Mouse (Mus musculus): ENCODE measurements around the gene Plxna2. TPM values are rescaled to one million over a fixed set of nuclear protein-coding genes. Genes with fewer than 3 reads are reported as not detected.

The Plxna2 gene
- polyA plus RNA-seq, 1 experiment from 2014 or later, result 10.4 TPM

DNA sequence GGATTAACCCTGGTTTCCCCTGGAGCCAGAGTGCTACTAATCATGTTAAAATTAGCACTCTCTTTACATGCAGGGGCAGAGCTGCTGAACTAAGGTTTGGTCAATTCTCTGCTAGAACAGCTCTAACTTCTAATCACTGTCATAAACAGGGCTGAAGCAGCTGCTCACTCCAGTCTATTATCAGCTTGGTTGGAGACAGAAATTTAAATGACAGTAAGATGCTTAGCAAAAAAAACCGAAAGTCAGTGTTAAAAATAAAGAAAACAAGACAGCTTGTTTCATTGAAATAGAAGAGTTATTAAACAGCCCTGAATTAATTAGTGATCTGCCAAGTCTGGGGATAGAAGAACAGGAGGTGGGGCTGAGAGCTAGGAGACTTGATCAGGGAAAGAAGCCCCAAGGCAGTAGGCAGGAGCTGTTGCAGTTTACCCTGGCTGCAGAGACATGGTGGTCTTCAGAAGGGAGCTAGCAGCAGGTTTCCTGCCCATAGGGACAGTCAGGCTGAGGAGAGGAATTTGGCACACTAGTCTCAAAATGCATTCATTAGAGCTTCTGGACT is 12.6 kb downstream of the Plxna2 start:
- no peaks in the 10 kb centered on the region for H3K36me3 ChIP-seq (ENCODE audit: control insufficient read depth, insufficient read depth, low read length)
- WGBS, result 54% methylated on average over 1 of the region's 1 CpGs
- H3K27ac ChIP-seq (ENCODE audit: low read length), result no peak overlapping the region
- H3K4me1 ChIP-seq (replicated peaks; ENCODE audit: control insufficient read depth, insufficient read depth, low read length), result peaks cover 24% of the 10 kb centered on the region
- H3K4me3 ChIP-seq (ENCODE audit: low read length), result no peak overlapping the region
- no peaks in the 10 kb centered on the region for H3K27me3 ChIP-seq (ENCODE audit: control insufficient read depth, insufficient read depth, low read depth, low read length)
- no peak for ATAC-seq (ENCODE audit: low read depth)
- no peak overlapping the region for H3K9ac ChIP-seq (ENCODE audit: low read length)
- no peak overlapping the region for H3K4me2 ChIP-seq (ENCODE audit: low read depth, low read length)
- H3K9me3 ChIP-seq (ENCODE audit: control insufficient read depth, low read length), result no peaks in the 10 kb centered on the region

DNA sequence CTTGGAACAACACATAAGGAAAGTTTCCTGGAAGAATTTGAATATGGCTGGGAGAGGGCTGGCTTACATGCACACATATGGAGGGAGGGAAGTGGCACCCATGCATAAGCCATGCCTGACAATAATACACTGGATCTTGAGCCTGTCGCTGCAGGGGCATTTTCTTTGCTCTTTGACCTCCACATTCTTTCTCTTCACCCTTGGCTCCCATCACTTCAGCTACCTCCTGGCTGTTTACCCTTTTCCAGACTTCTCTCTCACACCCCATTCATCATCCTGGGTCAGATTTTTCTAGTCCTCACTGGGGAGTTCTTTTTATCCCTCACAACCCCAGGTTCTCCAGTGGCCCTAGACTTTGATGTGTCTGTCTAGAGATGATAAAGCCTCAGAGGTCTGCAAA is 13.6 kb downstream of the Plxna2 start:
- Histone ChIP-seq H3K4me2 (ENCODE audit: low read depth, low read length) (no peak overlapping the region), H3K36me3 (ENCODE audit: control insufficient read depth, insufficient read depth, low read length) (no peaks in the 10 kb centered on the region), H3K9me3 (ENCODE audit: control insufficient read depth, low read length) (no peaks in the 10 kb centered on the region), H3K27me3 (ENCODE audit: control insufficient read depth, insufficient read depth, low read depth, low read length) (no peaks in the 10 kb centered on the region), H3K27ac (ENCODE audit: low read length) (no peak overlapping the region), H3K4me3 (ENCODE audit: low read length) (no peak overlapping the region), H3K9ac (ENCODE audit: low read length) (no peak overlapping the region), H3K4me1 (replicated peaks; ENCODE audit: control insufficient read depth, insufficient read depth, low read length) (peaks cover 16% of the 10 kb centered on the region)
- WGBS, result 21% methylated on average over 1 of the region's 1 CpGs
- ATAC-seq (ENCODE audit: low read depth), result no peak

DNA sequence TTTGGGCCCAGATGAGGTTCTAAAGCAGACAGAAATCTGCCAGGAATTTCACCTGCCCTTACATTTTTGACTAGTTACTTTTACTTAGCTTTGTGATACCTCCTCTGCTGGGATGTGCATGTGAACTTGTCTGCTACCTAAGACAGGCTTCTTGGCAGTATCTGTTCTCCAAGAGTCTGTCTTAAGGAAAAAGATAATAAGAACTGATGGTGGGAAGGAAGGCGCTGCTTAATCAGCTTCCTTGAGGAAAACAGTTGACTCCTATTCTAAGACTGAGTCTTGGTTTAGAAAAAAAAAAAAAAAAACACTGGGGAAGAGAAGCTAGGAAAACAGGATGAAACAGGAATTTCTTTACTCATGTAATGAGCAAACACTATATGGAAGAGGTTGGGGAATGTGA is 14.0 kb downstream of the Plxna2 start:
- Histone ChIP-seq H3K4me2 (ENCODE audit: low read depth, low read length) (no peak overlapping the region), H3K27me3 (ENCODE audit: control insufficient read depth, insufficient read depth, low read depth, low read length) (no peaks in the 10 kb centered on the region)

DNA sequence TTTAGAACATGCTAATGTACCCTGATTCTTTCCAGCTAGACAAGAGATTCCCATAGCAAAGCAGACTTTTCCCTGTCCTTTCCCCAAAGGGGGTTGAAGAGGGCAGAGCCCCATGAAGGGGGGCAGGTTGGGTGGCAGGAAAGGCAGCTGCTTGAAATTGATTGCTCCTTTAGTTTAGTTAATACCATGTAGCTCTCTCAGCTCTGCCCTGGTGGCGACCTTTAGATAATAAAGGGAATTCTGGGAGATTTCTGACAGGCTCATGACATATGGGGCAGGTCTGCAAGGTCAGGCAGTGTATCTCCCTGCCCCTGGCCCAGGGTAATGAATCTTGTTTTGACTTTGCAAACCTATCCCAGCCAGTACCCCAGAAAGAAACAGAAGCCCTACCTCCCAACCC is 17.4 kb downstream of the Plxna2 start:
- H3K27me3 ChIP-seq (ENCODE audit: control insufficient read depth, insufficient read depth, low read depth, low read length), result no peaks in the 10 kb centered on the region
- no peak overlapping the region for H3K27ac ChIP-seq (ENCODE audit: low read length)
- no peak overlapping the region for H3K9ac ChIP-seq (ENCODE audit: low read length)
- no peaks in the 10 kb centered on the region for H3K36me3 ChIP-seq (ENCODE audit: control insufficient read depth, insufficient read depth, low read length)
- ATAC-seq (ENCODE audit: low read depth), result no peak
- no peak overlapping the region for H3K4me3 ChIP-seq (ENCODE audit: low read length)
- 15% methylated on average over 1 of the region's 1 CpGs for WGBS
- no peaks in the 10 kb centered on the region for H3K9me3 ChIP-seq (ENCODE audit: control insufficient read depth, low read length)
- H3K4me1 ChIP-seq (replicated peaks; ENCODE audit: control insufficient read depth, insufficient read depth, low read length), result no peaks in the 10 kb centered on the region; the same call in 1 of the 2 replicates
- H3K4me2 ChIP-seq (ENCODE audit: low read depth, low read length), result no peak overlapping the region

More for the DNA sequence above, 14.0 kb downstream of the Plxna2 start:
- Histone ChIP-seq H3K9me3 (ENCODE audit: control insufficient read depth, low read length) (no peaks in the 10 kb centered on the region), H3K36me3 (ENCODE audit: control insufficient read depth, insufficient read depth, low read length) (no peaks in the 10 kb centered on the region), H3K27ac (ENCODE audit: low read length) (no peak overlapping the region), H3K4me1 (replicated peaks; ENCODE audit: control insufficient read depth, insufficient read depth, low read length) (peaks cover 16% of the 10 kb centered on the region), H3K9ac (ENCODE audit: low read length) (no peak overlapping the region), H3K4me3 (ENCODE audit: low read length) (no peak overlapping the region)
- no peak for ATAC-seq (ENCODE audit: low read depth)
- 76% methylated on average over 1 of the region's 1 CpGs for WGBS

DNA sequence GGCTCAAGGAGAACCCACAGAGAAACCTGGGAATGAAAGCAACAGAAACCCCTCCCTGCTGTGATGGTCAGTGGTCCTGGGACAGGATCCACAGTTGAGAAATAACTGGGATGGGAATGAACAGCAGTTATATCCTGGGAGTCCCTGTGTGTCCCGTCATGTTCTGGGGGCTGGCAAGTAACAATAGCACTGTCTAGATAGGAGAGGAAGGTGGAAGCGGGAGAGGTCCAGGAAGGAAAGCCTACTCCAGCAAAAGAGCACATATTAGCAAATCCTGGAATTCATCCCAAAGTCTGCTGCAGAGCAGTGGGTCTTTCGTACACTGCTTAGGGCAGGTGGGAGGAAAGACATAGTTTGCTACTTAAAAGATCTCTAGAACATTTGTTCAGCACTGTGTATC is 17.9 kb downstream of the Plxna2 start:
- Histone ChIP-seq H3K4me1 (replicated peaks; ENCODE audit: control insufficient read depth, insufficient read depth, low read length) (no peaks in the 10 kb centered on the region; the same call in 1 of the 2 replicates), H3K9me3 (ENCODE audit: control insufficient read depth, low read length) (no peaks in the 10 kb centered on the region), H3K4me3 (ENCODE audit: low read length) (no peak overlapping the region), H3K4me2 (ENCODE audit: low read depth, low read length) (no peak overlapping the region), H3K36me3 (ENCODE audit: control insufficient read depth, insufficient read depth, low read length) (no peaks in the 10 kb centered on the region), H3K27me3 (ENCODE audit: control insufficient read depth, insufficient read depth, low read depth, low read length) (no peaks in the 10 kb centered on the region), H3K9ac (ENCODE audit: low read length) (no peak overlapping the region), H3K27ac (ENCODE audit: low read length) (no peak overlapping the region)
- WGBS, result 49% methylated on average over 3 of the region's 3 CpGs
- ATAC-seq (ENCODE audit: low read depth), result no peak

DNA sequence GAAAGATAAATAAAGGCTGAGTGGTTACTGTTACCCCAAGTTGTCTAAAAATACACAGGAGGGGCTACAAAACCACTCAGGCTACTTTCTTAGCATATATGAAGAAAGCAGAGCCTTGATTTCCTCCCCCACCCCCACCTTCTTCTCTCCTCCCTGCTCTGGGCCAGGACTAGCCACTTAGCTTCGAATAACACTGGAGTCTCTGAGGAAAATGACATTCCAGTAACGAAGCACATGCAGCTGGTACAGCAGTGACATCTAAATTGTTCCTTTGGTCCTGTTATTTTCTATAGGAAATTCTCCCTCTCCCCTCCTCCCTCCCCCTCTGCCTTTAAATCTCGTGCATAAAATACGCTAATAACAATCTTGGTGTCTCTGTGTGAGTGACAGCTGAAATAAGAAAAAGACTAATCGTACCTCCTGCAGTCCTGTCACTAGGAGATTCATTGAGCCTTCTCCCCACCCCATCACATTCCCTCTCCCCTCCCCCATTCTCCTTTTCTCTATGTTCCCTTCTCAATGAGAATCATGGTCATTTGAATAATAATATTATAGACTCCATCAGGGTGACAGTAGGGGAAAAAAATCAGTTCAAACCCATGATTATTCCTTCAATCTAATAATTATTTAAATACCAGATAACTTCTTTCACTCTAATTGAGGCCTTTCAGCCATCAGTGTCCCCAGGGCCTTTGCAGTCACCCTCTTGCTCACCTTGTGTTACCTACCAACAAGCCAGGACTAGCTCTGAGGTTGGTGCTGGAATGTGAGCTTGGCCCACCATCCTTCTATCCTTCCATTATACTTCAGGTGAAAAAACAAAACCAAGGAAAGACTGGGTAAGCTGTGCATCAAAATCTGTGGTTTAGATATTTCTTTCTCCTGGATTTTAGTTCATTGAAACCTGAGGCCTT is 19.6 kb downstream of the Plxna2 start:
- Histone ChIP-seq H3K4me3 (ENCODE audit: low read length) (no peak overlapping the region), H3K27me3 (ENCODE audit: control insufficient read depth, insufficient read depth, low read depth, low read length) (no peaks in the 10 kb centered on the region), H3K4me2 (ENCODE audit: low read depth, low read length) (no peak overlapping the region), H3K36me3 (ENCODE audit: control insufficient read depth, insufficient read depth, low read length) (no peaks in the 10 kb centered on the region), H3K4me1 (replicated peaks; ENCODE audit: control insufficient read depth, insufficient read depth, low read length) (peaks cover 11% of the 10 kb centered on the region), H3K9me3 (ENCODE audit: control insufficient read depth, low read length) (no peaks in the 10 kb centered on the region), H3K9ac (ENCODE audit: low read length) (no peak overlapping the region), H3K27ac (ENCODE audit: low read length) (no peak overlapping the region)
- WGBS, result 34% methylated on average over 5 of the region's 5 CpGs
- ATAC-seq (ENCODE audit: low read depth), result no peak

DNA sequence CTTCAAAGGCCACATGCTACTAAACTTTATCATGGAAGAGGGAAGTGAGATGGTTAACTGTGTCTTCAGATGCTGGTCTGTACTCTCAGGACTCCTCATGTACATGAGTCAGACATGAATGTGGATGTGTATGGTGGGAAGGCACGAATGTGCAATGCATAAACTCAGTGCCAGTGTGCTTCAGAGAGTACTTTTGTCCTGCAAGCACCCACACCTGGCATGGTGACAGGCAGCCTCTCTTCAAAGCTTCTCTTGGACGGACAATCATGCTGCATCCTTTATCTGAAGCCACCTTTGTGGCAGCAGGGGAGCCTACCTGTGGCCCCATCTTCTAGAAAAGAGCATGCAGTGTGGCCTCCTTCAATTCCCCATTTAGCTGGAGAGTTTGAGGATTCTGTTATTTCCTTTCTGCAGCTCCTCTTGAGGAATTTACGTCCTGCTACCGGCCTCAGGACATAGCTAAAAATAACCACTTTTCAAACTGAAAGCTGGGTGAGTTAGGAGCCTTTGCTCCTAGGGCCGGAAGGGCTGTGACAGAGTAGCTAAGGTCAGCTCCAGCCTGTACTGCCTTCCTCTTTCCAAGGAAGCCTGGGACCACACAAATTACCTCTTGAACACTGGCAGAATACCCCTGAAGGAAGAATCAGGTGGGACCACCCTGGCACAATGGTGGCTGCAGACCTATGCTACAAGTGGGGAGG is 23.7 kb downstream of the Plxna2 start:
- ATAC-seq (ENCODE audit: low read depth), result peak; percentile 77
- H3K36me3 ChIP-seq (ENCODE audit: control insufficient read depth, insufficient read depth, low read length), result peaks cover 12% of the 10 kb centered on the region
- no peak overlapping the region for H3K4me3 ChIP-seq (ENCODE audit: low read length)
- no peak overlapping the region for H3K4me2 ChIP-seq (ENCODE audit: low read depth, low read length)
- peak overlapping the region; percentile 26 for H3K27ac ChIP-seq (ENCODE audit: low read length)
- no peak overlapping the region for H3K9ac ChIP-seq (ENCODE audit: low read length)
- no peaks in the 10 kb centered on the region for H3K9me3 ChIP-seq (ENCODE audit: control insufficient read depth, low read length)
- 31% methylated on average over 5 of the region's 5 CpGs for WGBS
- peaks cover 11% of the 10 kb centered on the region for H3K4me1 ChIP-seq (replicated peaks; ENCODE audit: control insufficient read depth, insufficient read depth, low read length)
- H3K27me3 ChIP-seq (ENCODE audit: control insufficient read depth, insufficient read depth, low read depth, low read length), result no peaks in the 10 kb centered on the region

DNA sequence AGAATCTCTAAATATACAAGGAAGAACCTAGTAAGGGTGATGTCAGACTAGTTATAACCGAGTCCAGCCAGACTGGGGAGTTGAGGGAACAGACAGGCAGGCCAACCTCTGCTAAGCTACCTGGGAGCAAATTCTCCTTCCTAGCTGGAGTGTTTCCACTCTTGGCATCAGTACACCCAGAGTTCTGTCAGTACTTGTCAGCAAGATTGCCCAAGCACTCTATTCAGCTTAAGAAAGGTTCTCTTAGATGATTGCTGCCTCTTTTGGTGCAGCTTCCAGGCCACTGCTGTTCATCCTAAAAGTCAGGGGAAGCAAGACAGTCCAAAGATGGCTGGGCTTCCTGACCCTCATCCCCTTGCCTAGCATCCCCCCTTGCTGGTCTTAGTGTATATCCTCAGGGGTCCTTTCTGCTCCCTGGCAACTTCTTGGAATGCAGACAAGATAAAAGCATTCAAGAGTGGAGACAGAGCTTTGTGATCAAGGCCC is 24.3 kb downstream of the Plxna2 start:
- Histone ChIP-seq H3K9ac (ENCODE audit: low read length) (no peak overlapping the region), H3K36me3 (ENCODE audit: control insufficient read depth, insufficient read depth, low read length) (peaks cover 12% of the 10 kb centered on the region), H3K4me1 (replicated peaks; ENCODE audit: control insufficient read depth, insufficient read depth, low read length) (peaks cover 11% of the 10 kb centered on the region), H3K27me3 (ENCODE audit: control insufficient read depth, insufficient read depth, low read depth, low read length) (no peaks in the 10 kb centered on the region), H3K27ac (ENCODE audit: low read length) (peak overlapping the region; percentile 10; the same call in 1 of the 2 replicates), H3K4me3 (ENCODE audit: low read length) (no peak overlapping the region), H3K9me3 (ENCODE audit: control insufficient read depth, low read length) (no peaks in the 10 kb centered on the region), H3K4me2 (ENCODE audit: low read depth, low read length) (no peak overlapping the region)
- 33% methylated on average over 1 of the region's 1 CpGs for WGBS
- no peak for ATAC-seq (ENCODE audit: low read depth)

DNA sequence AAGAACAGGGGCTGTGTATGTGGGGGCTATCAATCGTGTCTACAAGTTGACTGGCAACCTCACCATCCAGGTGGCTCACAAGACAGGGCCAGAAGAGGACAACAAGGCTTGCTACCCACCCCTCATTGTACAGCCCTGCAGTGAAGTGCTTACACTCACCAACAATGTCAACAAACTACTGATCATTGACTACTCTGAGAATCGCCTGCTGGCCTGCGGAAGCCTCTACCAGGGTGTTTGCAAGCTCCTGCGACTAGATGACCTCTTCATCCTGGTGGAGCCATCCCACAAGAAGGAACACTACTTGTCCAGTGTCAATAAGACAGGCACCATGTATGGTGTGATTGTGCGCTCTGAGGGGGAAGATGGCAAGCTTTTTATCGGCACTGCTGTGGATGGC is 25.9 kb downstream of the Plxna2 start:
- H3K36me3 ChIP-seq (ENCODE audit: control insufficient read depth, insufficient read depth, low read length), result peaks cover 12% of the 10 kb centered on the region
- H3K9me3 ChIP-seq (ENCODE audit: control insufficient read depth, low read length), result no peaks in the 10 kb centered on the region
- no peaks in the 10 kb centered on the region for H3K27me3 ChIP-seq (ENCODE audit: control insufficient read depth, insufficient read depth, low read depth, low read length)
- H3K27ac ChIP-seq (ENCODE audit: low read length), result no peak overlapping the region
- 62% methylated on average over 6 of the region's 6 CpGs for WGBS
- H3K4me2 ChIP-seq (ENCODE audit: low read depth, low read length), result no peak overlapping the region
- no peak for ATAC-seq (ENCODE audit: low read depth)
- H3K4me1 ChIP-seq (replicated peaks; ENCODE audit: control insufficient read depth, insufficient read depth, low read length), result peaks cover 11% of the 10 kb centered on the region
- no peak overlapping the region for H3K4me3 ChIP-seq (ENCODE audit: low read length)
- no peak overlapping the region for H3K9ac ChIP-seq (ENCODE audit: low read length)

Data from lung, embryonic 16.5 days (tissue).